Mouse (Mus musculus) heart, adult 2 months (tissue): ENCODE data around the gene Fhit.

Source experiments
- CTCF ChIP-seq: fragments of 200-600 bp; IDR thresholded peaks from 2 replicates; pipeline ENCODE4 v1.8.1; 2022; ENCODE audit warnings: antibody characterized with exemption, mild to moderate bottlenecking, moderate library complexity
- POLR2A ChIP-seq: fragments of 200-500 bp; IDR thresholded peaks from 2 replicates; pipeline ENCODE4 v1.6.1; 2011; ENCODE audit warnings: mild to moderate bottlenecking, low read depth, low read length, control low read depth; ENCODE audit not compliant: insufficient read depth

GRCm38 (mm10) chr14:9619840-9620239, 1542.0 kb downstream of the Fhit start:
- TF ChIP-seq POLR2A (no peak), CTCF (no peak)
